Mouse (Mus musculus) CH12.LX (cell line): ENCODE results near the gene Cdh24. TPM values are rescaled to one million over a fixed set of nuclear protein-coding genes. Genes with fewer than 3 reads are reported as not detected.
A peak's percentile ranks its signal among the peaks of the same experiment; 100 is the strongest.

ENCODE experiments used
- DNase-seq: peaks from one replicate; pipeline ENCODE4 v3.0.0-alpha.2; 2013; ENCODE audit errors: extremely low read depth
- H3K27ac ChIP-seq: 2 replicates; pipeline ENCODE4 v1.5.1; 2012; ENCODE audit warnings: low read depth, mild to moderate bottlenecking, control low read depth, moderate library complexity; ENCODE audit not compliant: insufficient read depth
- H3K27me3 ChIP-seq: replicated peaks from 2 replicates; pipeline ENCODE3; 2012; ENCODE audit warnings: inconsistent platforms
- H3K36me3 ChIP-seq, 2 experiments: replicated peaks in 1 of 2; 2 replicates each; pipeline versions ENCODE3 to v1.6.1; 2012; ENCODE audit warnings: inconsistent platforms in 1 of 2, low read length in 1 of 2, mild to moderate bottlenecking in 1 of 2, mixed read lengths in 1 of 2, moderate library complexity in 1 of 2; ENCODE audit not compliant: control insufficient read depth in 1 of 2, insufficient read depth in 1 of 2
- H3K4me1 ChIP-seq, 2 experiments: 2 replicates each; pipeline ENCODE4 v1.6.1; 2012; ENCODE audit warnings: inconsistent platforms in 1 of 2, moderate library complexity in 1 of 2; ENCODE audit not compliant: insufficient read depth in 2 of 2, control insufficient read depth in 1 of 2
- H3K4me2 ChIP-seq: 2 replicates; pipeline ENCODE4 v1.6.1; 2012; ENCODE audit warnings: low read depth, mild to moderate bottlenecking, control low read depth; ENCODE audit not compliant: poor library complexity, insufficient read depth, severe bottlenecking
- H3K4me3 ChIP-seq, 3 experiments: fragments of 150-350 bp in 1 of 3; sonication (generic) in 1 of 3; replicated peaks in 1 of 3; 2 replicates each; pipeline versions ENCODE3 to v1.5.1; 2011 to 2012; ENCODE audit warnings: low read depth in 2 of 3, low read length in 2 of 3, mild to moderate bottlenecking in 2 of 3, moderate library complexity in 2 of 3, control low read depth in 1 of 3, improper control_type of control experiment in 1 of 3, inconsistent platforms in 1 of 3, mixed read lengths in 1 of 3; ENCODE audit not compliant: poor library complexity in 1 of 3
- H3K79me2 ChIP-seq: replicated peaks from 2 replicates; pipeline ENCODE4 v1.6.1; 2012; ENCODE audit warnings: mild to moderate bottlenecking, moderate library complexity; ENCODE audit not compliant: control insufficient read depth, poor library complexity, insufficient read depth, severe bottlenecking; ENCODE audit errors: extremely low read depth
- H3K9ac ChIP-seq: 2 replicates; pipeline ENCODE4 v1.6.1; 2012; ENCODE audit warnings: low read depth, mild to moderate bottlenecking, control low read depth, moderate library complexity; ENCODE audit not compliant: insufficient read depth
- H3K9me3 ChIP-seq: replicated peaks from 2 replicates; pipeline ENCODE3; 2012; ENCODE audit warnings: low read length, inconsistent platforms, mixed read lengths
- BHLHE40 ChIP-seq: IDR thresholded peaks from 2 replicates; pipeline ENCODE4 v1.6.1; 2011; ENCODE audit warnings: mild to moderate bottlenecking, low read depth, low read length, improper control_type of control experiment
- CTCF ChIP-seq, 2 experiments: IDR thresholded peaks in 1 of 2; conservative IDR thresholded peaks in 1 of 2; 2 replicates each; pipeline ENCODE4 v1.5.1; 2011 to 2012; ENCODE audit warnings: low read depth in 2 of 2, low read length in 2 of 2, improper control_type of control experiment in 1 of 2, inconsistent platforms in 1 of 2, mild to moderate bottlenecking in 1 of 2, moderate library complexity in 1 of 2
- ETS1 ChIP-seq: conservative IDR thresholded peaks from 2 replicates; pipeline ENCODE4 v1.6.1; 2012; ENCODE audit warnings: low read depth, mild to moderate bottlenecking, inconsistent platforms, low read length, improper control_type of control experiment, moderate library complexity
- KAT2A ChIP-seq: IDR thresholded peaks from 2 replicates; pipeline ENCODE4 v1.6.1; 2012; ENCODE audit warnings: low read length, improper control_type of control experiment, inconsistent platforms; ENCODE audit not compliant: insufficient replicate concordance
- MAX ChIP-seq: IDR thresholded peaks from 2 replicates; pipeline ENCODE4 v1.6.1; 2011; ENCODE audit warnings: low read length, improper control_type of control experiment
- MAZ ChIP-seq: IDR thresholded peaks from 2 replicates; pipeline ENCODE4 v1.6.1; 2012; ENCODE audit warnings: low read depth, mild to moderate bottlenecking, inconsistent platforms, low read length, improper control_type of control experiment, moderate library complexity
- MXI1 ChIP-seq: IDR thresholded peaks from 2 replicates; pipeline ENCODE4 v1.6.1; 2011; ENCODE audit warnings: mild to moderate bottlenecking, low read depth, low read length, improper control_type of control experiment
- MYC ChIP-seq: IDR thresholded peaks from 2 replicates; pipeline ENCODE4 v1.6.1; 2011; ENCODE audit warnings: low read depth, mild to moderate bottlenecking, improper control_type of control experiment, low read length
- NELFE ChIP-seq: IDR thresholded peaks from 2 replicates; pipeline ENCODE4 v1.6.1; 2011; ENCODE audit warnings: low read depth, low read length, improper control_type of control experiment
- NRF1 ChIP-seq: IDR thresholded peaks from 2 replicates; pipeline ENCODE4 v1.6.1; 2014; ENCODE audit warnings: low read depth, mild to moderate bottlenecking, inconsistent platforms, low read length, improper control_type of control experiment, moderate library complexity
- PAX5 ChIP-seq: IDR thresholded peaks from 2 replicates; pipeline ENCODE4 v1.6.1; 2012; ENCODE audit warnings: low read length, inconsistent platforms, mixed read lengths
- POLR2A ChIP-seq: IDR thresholded peaks from 2 replicates; pipeline ENCODE4 v1.6.1; 2011; ENCODE audit warnings: low read depth, mild to moderate bottlenecking, improper control_type of control experiment, low read length
- POLR2AphosphoS2 ChIP-seq: IDR thresholded peaks from 2 replicates; pipeline ENCODE4 v1.6.1; 2011; ENCODE audit warnings: low read depth, low read length, improper control_type of control experiment
- RAD21 ChIP-seq: IDR thresholded peaks from 2 replicates; pipeline ENCODE4 v1.6.1; 2011; ENCODE audit warnings: low read depth, mild to moderate bottlenecking, low read length, improper control_type of control experiment, moderate library complexity
- RCOR1 ChIP-seq: conservative IDR thresholded peaks from 2 replicates; pipeline ENCODE4 v1.6.1; 2012; ENCODE audit warnings: low read depth, mild to moderate bottlenecking, inconsistent platforms, low read length, improper control_type of control experiment
- TBP ChIP-seq: conservative IDR thresholded peaks from 2 replicates; pipeline ENCODE4 v1.6.1; 2011; ENCODE audit warnings: low read depth, low read length, improper control_type of control experiment
- TCF12 ChIP-seq: IDR thresholded peaks from 2 replicates; pipeline ENCODE4 v1.6.1; 2014; ENCODE audit warnings: low read depth, mild to moderate bottlenecking, inconsistent platforms, low read length, improper control_type of control experiment
- UBTF ChIP-seq: IDR thresholded peaks from 2 replicates; pipeline ENCODE4 v1.6.1; 2012; ENCODE audit warnings: low read depth, mild to moderate bottlenecking, inconsistent platforms, low read length, improper control_type of control experiment, moderate library complexity
- USF1 ChIP-seq: IDR thresholded peaks from 2 replicates; pipeline ENCODE4 v1.6.1; 2014; ENCODE audit warnings: low read depth, mild to moderate bottlenecking, inconsistent platforms, low read length, improper control_type of control experiment
- USF2 ChIP-seq: conservative IDR thresholded peaks from 2 replicates; pipeline ENCODE4 v1.6.1; 2011; ENCODE audit warnings: low read depth, low read length, improper control_type of control experiment
- ZC3H11A ChIP-seq: IDR thresholded peaks from 2 replicates; pipeline ENCODE4 v1.6.1; 2012; ENCODE audit warnings: low read depth, mild to moderate bottlenecking, inconsistent platforms, low read length, improper control_type of control experiment
- ZMIZ1 ChIP-seq: IDR thresholded peaks from 2 replicates; pipeline ENCODE4 v1.6.1; 2012; ENCODE audit warnings: low read depth, mild to moderate bottlenecking, inconsistent platforms, low read length, improper control_type of control experiment
- dilution Hi-C: fragments of 300-500 bp; cut with MboI; formaldehyde crosslinking; loops from 2 replicates; pipeline ENCODE4 v1.14.3; 2020; ENCODE audit warnings: low sequenced_read_pairs; ENCODE audit not compliant: extremely low pct_unique_long_range_greater_than_20kb, extremely low pct_ligation_motif_present
- in situ Hi-C: fragments of 300-500 bp; cut with MboI; formaldehyde crosslinking; loops from 3 replicates; pipeline ENCODE4 v1.14.3; 2019; ENCODE audit warnings: low sequenced_read_pairs, low pct_ligation_motif_present, low pct_unique_long_range_greater_than_20kb, mixed read lengths
- polyA plus RNA-seq: library from polyadenylated mRNA; unstranded; fragments of >175 nt; gene quantifications from 2 replicates; pipeline ENCODE4 v1.2.1, GENCODE M21; 2012; ENCODE audit warnings: low read depth; ENCODE audit not compliant: insufficient read length
- total RNA-seq, 2 experiments: library from RNA; depleted of rRNA; stranded (reverse); fragments of 300-350 nt in 1 of 2; fragments of >200 nt in 1 of 2; gene quantifications; 2 replicates each; pipeline ENCODE4 v1.2.3; 2012 to 2014

Gene Cdh24
- total and polyA plus RNA-seq, 3 experiments, result 1.0 to 4.9 (median 1.6) TPM

- Histone ChIP-seq H3K4me3 (peak overlapping the region; percentile 70 to 72 (median 71)), H3K4me2 (peak overlapping the region; percentile 96), H3K79me2 (peaks cover 52% of the 10 kb centered on the region), H3K27ac (no peak overlapping the region), H3K27me3 (no peaks in the 10 kb centered on the region), H3K36me3 (peaks cover 55 to 70% of the 10 kb centered on the region in 2 experiments), H3K9me3 (no peaks in the 10 kb centered on the region), H3K9ac (peak overlapping the region; percentile 97), H3K4me1 (peaks cover 14 to 52% of the 10 kb centered on the region in 2 experiments)
- peak; percentile 63 for DNase-seq
- in situ Hi-C loops (loop anchor here (5.0 kb wide), 1 partner anchor 50 kb away; no protein-coding TSS in a partner anchor), dilution Hi-C loops (no loop called here)
- peak; percentile 54; the same call in 1 of the 2 replicates for TF ChIP-seq MYC
- no peak for TF ChIP-seq ZC3H11A
- peak; percentile 76 for TF ChIP-seq MXI1
- no peak for TF ChIP-seq UBTF
These were observed 11.6 kb upstream of the Cdh24 start for GRCm38 (mm10) chr14:54652787-54653186.

DNA sequence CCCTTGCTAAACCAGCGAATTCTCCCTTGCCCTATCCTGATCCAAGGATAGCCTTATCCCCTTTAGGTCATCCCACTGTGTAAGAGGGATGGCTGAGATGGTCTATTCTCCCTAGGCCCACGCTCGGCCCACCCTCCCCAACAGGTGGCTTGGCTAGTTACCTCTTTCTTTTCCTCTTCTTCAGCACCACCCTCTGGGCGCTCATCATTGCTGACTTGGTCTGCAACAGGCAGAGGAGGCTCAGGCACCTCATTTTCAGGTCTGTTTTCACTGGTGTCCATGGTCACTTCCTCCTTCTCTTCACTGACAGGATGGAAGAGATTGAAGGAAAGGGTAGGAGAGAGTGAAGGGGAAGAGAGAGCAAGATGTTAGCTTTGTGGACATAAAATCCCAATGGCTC is 10.4 kb upstream of the Cdh24 start:
- Histone ChIP-seq H3K9ac (peak overlapping the region; percentile 97), H3K27me3 (no peaks in the 10 kb centered on the region), H3K36me3 (peaks cover 57 to 70% of the 10 kb centered on the region in 2 experiments), H3K79me2 (peaks cover 58% of the 10 kb centered on the region), H3K27ac (peak overlapping the region; percentile 38; the same call in 1 of the 2 replicates), H3K4me1 (peaks cover 14 to 52% of the 10 kb centered on the region in 2 experiments), H3K4me3 (peak overlapping the region in 1 of 3 experiments; percentile 16), H3K4me2 (peak overlapping the region; percentile 96), H3K9me3 (no peaks in the 10 kb centered on the region)
- TF ChIP-seq MYC (no peak), RAD21 (no peak), TCF12 (no peak), ETS1 (no peak), BHLHE40 (no peak), KAT2A (no peak), USF2 (no peak), ZMIZ1 (no peak), TBP (no peak), NELFE (no peak), MAX (no peak), CTCF (conservative IDR thresholded peaks at IDR 0.05 in 1 of 2, IDR thresholded peaks at IDR 0.05 in 1 of 2; ENCODE audit: low read depth in 2 of 2, low read length in 2 of 2) (no peak), POLR2A (no peak), NRF1 (no peak), USF1 (no peak), RCOR1 (no peak), POLR2AphosphoS2 (no peak), PAX5 (no peak), MAZ (no peak)
- DNase-seq, result peak; percentile 33
- dilution Hi-C loops, result no loop called here
- in situ Hi-C loops, result loop anchor here (5.0 kb wide), 1 partner anchor 51 kb away; no protein-coding TSS in a partner anchor
